Mouse (Mus musculus) E14TG2a.4 (cell line): ENCODE results near the gene Lrrc4b.

Experiments used
- CTCF ChIP-seq: conservative IDR thresholded peaks from 2 replicates; pipeline ENCODE4 v1.5.1; 2014; ENCODE audit warnings: low read length
- POU5F1 ChIP-seq: IDR thresholded peaks from 2 replicates; pipeline ENCODE4 v1.6.1; 2014; ENCODE audit warnings: low read length, borderline replicate concordance

- no peak for TF ChIP-seq CTCF
- TF ChIP-seq POU5F1, result no peak
These were observed 35.7 kb downstream of the Lrrc4b start for GRCm38 (mm10) chr7:44464511-44464910.
